Mouse (Mus musculus) limb, embryonic 14.5 days (tissue): ENCODE measurements around the gene Alx3. TPM values are rescaled to one million over a fixed set of nuclear protein-coding genes. Genes with fewer than 3 reads are reported as not detected.

Experiments used
- ATAC-seq: fragments of 200-750 bp; cut with Nextera tagmentation; 2 replicates; pipeline ENCODE4 v1.8.0; 2017; ENCODE audit warnings: low read depth, moderate number of reproducible peaks, moderate TSS enrichment; ENCODE audit not compliant: low FRiP score
- DNase-seq: peaks from one replicate; pipeline ENCODE4 v3.0.0-alpha.2; 2015; ENCODE audit warnings: low spot score
- H3K27ac ChIP-seq: fragments of 300-500 bp; sonication (generic); replicated peaks from 2 replicates; pipeline ENCODE4 v1.5.1; 2014; ENCODE audit warnings: low read depth, mild to moderate bottlenecking, low read length, moderate library complexity, mixed read lengths
- H3K27me3 ChIP-seq: fragments of 300-500 bp; sonication (generic); 2 replicates; pipeline ENCODE4 v1.6.1; 2014; ENCODE audit warnings: low read length, mixed read lengths; ENCODE audit not compliant: control insufficient read depth, insufficient read depth
- H3K36me3 ChIP-seq: fragments of 300-500 bp; sonication (generic); 2 replicates; pipeline ENCODE4 v1.6.1; 2014; ENCODE audit warnings: mild to moderate bottlenecking, low read length, moderate library complexity, mixed read lengths; ENCODE audit not compliant: control insufficient read depth, insufficient read depth
- H3K4me1 ChIP-seq: fragments of 300-500 bp; sonication (generic); 2 replicates; pipeline ENCODE4 v1.6.1; 2014; ENCODE audit warnings: antibody characterized with exemption, low read length, mixed read lengths; ENCODE audit not compliant: control insufficient read depth, insufficient read depth
- H3K4me2 ChIP-seq: fragments of 300-500 bp; sonication (generic); replicated peaks from 2 replicates; pipeline ENCODE4 v1.6.1; 2014; ENCODE audit warnings: low read depth, mild to moderate bottlenecking, low read length, moderate library complexity; ENCODE audit not compliant: severe bottlenecking
- H3K4me3 ChIP-seq: fragments of 300-500 bp; sonication (generic); replicated peaks from 2 replicates; pipeline ENCODE4 v1.5.1; 2014; ENCODE audit warnings: low read length
- H3K9ac ChIP-seq: fragments of 300-500 bp; sonication (generic); 2 replicates; pipeline ENCODE4 v1.6.1; 2014; ENCODE audit warnings: mild to moderate bottlenecking, low read depth, low read length, moderate library complexity; ENCODE audit not compliant: severe bottlenecking
- H3K9me3 ChIP-seq: fragments of 300-500 bp; sonication (generic); 2 replicates; pipeline ENCODE4 v1.6.1; 2016; ENCODE audit warnings: low read length; ENCODE audit not compliant: control insufficient read depth
- POLR2A ChIP-seq: fragments of 200-500 bp; IDR thresholded peaks from 2 replicates; pipeline ENCODE4 v1.8.0; 2012; ENCODE audit warnings: inconsistent platforms, mild to moderate bottlenecking, moderate library complexity, borderline replicate concordance; ENCODE audit not compliant: insufficient read depth, insufficient read length; ENCODE audit errors: extremely low read depth
- WGBS: fragments of 180-500 bp; shearing (Covaris S2); extraction: QIAGEN DNeasy Blood & Tissue Kit; methylation state at CpG from one replicate; pipeline ENCODE4 v1.1.7; 2014; 5-methylcytosine and 5-hydroxymethylcytosine counted together
- polyA plus RNA-seq, 2 experiments: library from polyadenylated mRNA; depleted of rRNA in 1 of 2; stranded (reverse) in 1 of 2; unstranded in 1 of 2; fragments of >200 nt; fragmentation: Nextera tagmentation in 1 of 2; extraction: Ambion mirVana in 1 of 2; gene quantifications; 2 replicates each; pipeline versions ENCODE4 v1.2.1 to v1.2.3; 2012 to 2014

Alx3 gene
- polyA plus RNA-seq, 2 experiments = 9.5 to 14.9 TPM

DNA sequence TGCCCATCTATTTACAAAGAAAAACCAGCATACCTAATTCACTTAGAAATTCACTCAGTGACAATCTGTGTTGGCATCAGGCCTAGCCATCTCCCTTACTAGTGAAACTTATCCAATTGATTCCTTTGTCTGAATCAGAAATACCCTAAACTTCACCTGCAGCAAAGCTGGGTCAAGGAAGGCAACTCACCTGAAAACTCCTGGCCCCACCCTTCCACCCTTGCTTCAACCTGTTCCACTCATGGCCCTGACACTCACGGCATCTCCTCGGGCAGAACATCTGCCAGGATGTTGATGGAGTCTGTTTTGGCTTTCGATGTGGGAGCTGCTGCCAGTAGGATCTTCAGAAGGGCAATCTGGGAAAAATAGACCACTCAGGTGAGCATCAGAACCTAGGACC lies 23.0 kb downstream of the Alx3 start:
- WGBS = 97% methylated on average over 3 of the region's 3 CpGs
- no peak for DNase-seq

DNA sequence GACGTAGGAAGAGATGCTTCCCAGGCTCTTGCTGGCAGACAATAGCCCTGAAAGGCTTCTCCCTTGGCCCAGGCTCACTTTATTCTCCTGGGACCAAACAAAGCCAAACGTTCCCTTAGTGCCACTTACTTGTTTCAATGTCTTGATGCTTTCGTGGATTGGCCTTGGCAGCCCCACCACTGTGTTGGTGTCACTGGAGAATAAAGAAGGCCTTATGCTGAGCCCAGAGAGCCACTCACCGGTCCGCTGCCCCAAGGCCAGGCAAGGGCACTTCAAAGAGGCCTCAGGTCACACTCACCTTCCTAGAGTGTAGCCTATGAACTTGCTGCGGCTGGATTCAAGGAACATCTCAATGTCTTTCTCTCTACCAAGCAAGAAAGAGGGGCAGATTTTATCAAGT lies 25.1 kb downstream of the Alx3 start:
- Histone ChIP-seq H3K27me3 (no peaks in the 10 kb centered on the region), H3K9ac (no peak overlapping the region), H3K4me1 (no peaks in the 10 kb centered on the region), H3K9me3 (no peaks in the 10 kb centered on the region), H3K27ac (no peak overlapping the region), H3K4me3 (no peak overlapping the region), H3K36me3 (peaks cover 97% of the 10 kb centered on the region), H3K4me2 (no peak overlapping the region)
- DNase-seq (no peak), ATAC-seq (no peak)
- TF ChIP-seq POLR2A = no peak
- WGBS = 94% methylated on average over 6 of the region's 6 CpGs

More for the DNA sequence above, 23.0 kb downstream of the Alx3 start:
- no peak for TF ChIP-seq POLR2A
- Histone ChIP-seq H3K27me3 (no peaks in the 10 kb centered on the region), H3K4me3 (no peak overlapping the region), H3K27ac (no peak overlapping the region), H3K4me1 (no peaks in the 10 kb centered on the region), H3K36me3 (peaks cover 97% of the 10 kb centered on the region), H3K4me2 (no peak overlapping the region), H3K9me3 (no peaks in the 10 kb centered on the region), H3K9ac (no peak overlapping the region)
- no peak for ATAC-seq

DNA sequence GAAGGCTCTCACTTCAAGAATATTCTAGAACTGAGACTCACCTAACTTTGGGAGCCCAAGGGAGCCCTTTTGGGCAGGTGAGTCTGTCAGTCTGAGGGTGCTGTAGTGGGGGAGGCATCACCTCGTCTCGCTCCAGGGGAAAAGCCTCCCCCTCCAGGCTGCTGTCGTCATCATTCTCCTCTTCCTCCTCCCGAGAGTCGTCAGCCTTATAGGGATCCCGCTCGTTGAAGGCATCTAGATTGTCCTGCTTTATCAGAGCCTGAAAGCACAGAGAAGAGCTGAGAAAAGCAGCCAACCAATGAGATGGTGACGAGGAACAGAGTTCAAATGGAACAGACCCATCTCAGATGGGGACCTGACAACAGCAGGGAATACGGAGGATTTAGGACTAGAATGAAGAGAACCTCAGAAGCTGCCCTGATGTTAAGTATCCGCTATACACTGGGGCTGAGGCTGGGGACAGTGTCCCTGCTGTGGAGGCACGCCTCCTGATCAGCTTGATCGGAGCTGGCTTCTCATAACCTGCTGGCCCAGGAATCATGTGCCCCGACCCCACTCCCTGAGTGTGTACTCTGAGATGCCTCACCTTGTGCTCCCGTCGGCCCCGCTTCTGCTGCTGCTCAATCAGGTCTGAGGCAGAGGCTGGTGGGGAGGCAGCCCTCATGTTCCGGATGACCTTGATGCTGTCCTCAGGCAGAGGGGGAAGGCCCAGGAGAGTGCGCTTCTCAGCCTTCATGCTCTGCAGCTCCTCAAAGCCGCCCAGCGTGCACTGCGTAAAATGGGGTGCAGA lies 26.6 kb downstream of the Alx3 start:
- no peak for DNase-seq
- Histone ChIP-seq H3K9me3 (no peaks in the 10 kb centered on the region), H3K9ac (no peak overlapping the region), H3K4me2 (no peak overlapping the region), H3K27me3 (no peaks in the 10 kb centered on the region), H3K4me1 (no peaks in the 10 kb centered on the region), H3K36me3 (peaks cover 97% of the 10 kb centered on the region), H3K4me3 (no peak overlapping the region), H3K27ac (no peak overlapping the region)
- WGBS = 87% methylated on average over 21 of the region's 21 CpGs
- no peak for ATAC-seq
- no peak for TF ChIP-seq POLR2A

DNA sequence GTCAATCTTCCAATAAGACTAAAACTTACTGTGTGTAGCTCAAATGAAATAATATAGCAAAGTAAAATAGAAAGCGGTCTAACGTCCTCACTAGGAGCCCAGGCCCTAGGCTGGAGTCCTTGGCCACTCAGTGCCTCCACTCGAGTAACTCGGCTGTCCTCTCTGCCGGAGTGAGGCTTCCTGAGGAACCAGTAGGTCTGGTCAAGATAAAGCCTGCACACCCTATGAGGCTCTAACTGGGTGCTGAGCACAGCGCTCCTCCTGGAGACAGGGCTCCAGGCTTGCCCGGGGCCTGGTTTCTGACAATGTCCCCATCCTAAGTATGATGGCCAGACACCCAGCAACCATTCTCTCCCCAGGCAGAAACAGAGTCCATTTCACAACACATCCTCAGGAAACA lies 27.7 kb downstream of the Alx3 start:
- Histone ChIP-seq H3K9me3 (no peaks in the 10 kb centered on the region), H3K4me2 (no peak overlapping the region), H3K27ac (no peak overlapping the region), H3K9ac (no peak overlapping the region), H3K27me3 (no peaks in the 10 kb centered on the region), H3K36me3 (peaks cover 97% of the 10 kb centered on the region), H3K4me3 (no peak overlapping the region), H3K4me1 (no peaks in the 10 kb centered on the region)
- 97% methylated on average over 7 of the region's 7 CpGs for WGBS
- ATAC-seq (no peak), DNase-seq (no peak)
- no peak for TF ChIP-seq POLR2A

DNA sequence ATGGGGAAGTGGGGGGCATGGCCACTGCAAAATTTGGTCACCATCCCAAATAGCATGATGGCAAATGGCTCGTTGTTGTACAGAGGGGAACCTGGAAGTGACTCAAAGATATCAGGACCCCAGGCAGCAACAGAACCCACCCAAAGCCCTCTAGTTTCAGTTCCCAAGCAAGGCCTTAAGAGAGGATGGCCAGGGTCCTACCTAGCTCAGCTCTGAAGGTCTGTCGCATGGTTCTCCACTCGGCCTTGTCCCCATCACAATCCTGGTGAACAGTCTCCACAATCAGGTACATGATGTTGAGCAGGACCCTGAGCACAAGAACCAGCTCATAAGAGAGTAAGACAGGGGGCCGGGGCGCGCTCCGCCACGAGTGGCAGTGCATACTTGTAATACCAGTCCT lies 29.6 kb downstream of the Alx3 start:
- 96% methylated on average over 8 of the region's 8 CpGs for WGBS
- H3K9ac ChIP-seq = no peak overlapping the region
- H3K27ac ChIP-seq = no peak overlapping the region
- H3K36me3 ChIP-seq = peaks cover 94% of the 10 kb centered on the region
- H3K4me2 ChIP-seq = no peak overlapping the region
- H3K9me3 ChIP-seq = no peaks in the 10 kb centered on the region
- no peak for TF ChIP-seq POLR2A
- no peaks in the 10 kb centered on the region for H3K4me1 ChIP-seq
- ATAC-seq (no peak), DNase-seq (no peak)
- H3K27me3 ChIP-seq = no peaks in the 10 kb centered on the region
- H3K4me3 ChIP-seq = no peak overlapping the region
